Mouse (Mus musculus) ES-E14 (cell line): ENCODE results near the gene Cul5. TPM values are rescaled to one million over a fixed set of nuclear protein-coding genes. Genes with fewer than 3 reads are reported as not detected.

ENCODE experiments used
- DNase-seq: peaks from one replicate; pipeline ENCODE4 v3.0.0-alpha.2; 2013; ENCODE audit warnings: low read depth, low spot score
- H3K27ac ChIP-seq: 2 replicates; pipeline ENCODE4 v1.5.1; 2012; ENCODE audit warnings: low read depth, mild to moderate bottlenecking, low read length, moderate library complexity, mixed read lengths; ENCODE audit not compliant: poor library complexity, insufficient read depth, severe bottlenecking
- H3K36me3 ChIP-seq: 2 replicates; pipeline ENCODE4 v1.6.1; 2012; ENCODE audit warnings: mild to moderate bottlenecking, low read length, moderate library complexity, mixed read lengths; ENCODE audit not compliant: control insufficient read depth, poor library complexity, insufficient read depth, severe bottlenecking
- H3K4me1 ChIP-seq, 2 experiments: fragments of 150-350 bp in 1 of 2; sonication (generic) in 1 of 2; 2 replicates each; pipeline ENCODE4 v1.6.1; 2012; ENCODE audit warnings: low read length in 2 of 2, mild to moderate bottlenecking in 1 of 2, mixed read lengths in 1 of 2; ENCODE audit not compliant: control insufficient read depth in 2 of 2, insufficient read depth in 2 of 2, poor library complexity in 1 of 2
- H3K4me3 ChIP-seq, 2 experiments: fragments of 150-350 bp in 1 of 2; sonication (generic) in 1 of 2; 2 replicates each; pipeline ENCODE4 v1.5.1; 2012; ENCODE audit warnings: low read length in 2 of 2, low read depth in 1 of 2, mild to moderate bottlenecking in 1 of 2, mixed read lengths in 1 of 2; ENCODE audit not compliant: insufficient read depth in 1 of 2, poor library complexity in 1 of 2, severe bottlenecking in 1 of 2
- H3K9ac ChIP-seq: 2 replicates; pipeline ENCODE4 v1.6.1; 2012; ENCODE audit warnings: low read depth, mild to moderate bottlenecking, low read length, mixed read lengths; ENCODE audit not compliant: poor library complexity, insufficient read depth, severe bottlenecking
- H3K9me3 ChIP-seq: fragments of 150-350 bp; sonication (generic); 2 replicates; pipeline ENCODE4 v1.6.1; 2012; ENCODE audit warnings: low read depth, mild to moderate bottlenecking, low read length; ENCODE audit not compliant: control insufficient read depth, insufficient read depth
- CHD2 ChIP-seq: IDR thresholded peaks from 2 replicates; pipeline ENCODE4 v1.6.1; 2014; ENCODE audit warnings: mild to moderate bottlenecking, low read depth, low read length, inconsistent platforms
- HCFC1 ChIP-seq: IDR thresholded peaks from 2 replicates; pipeline ENCODE4 v1.6.1; 2012; ENCODE audit warnings: low read length, inconsistent platforms, borderline replicate concordance; ENCODE audit not compliant: insufficient read depth
- MAFK ChIP-seq: IDR thresholded peaks from 2 replicates; pipeline ENCODE4 v1.6.1; 2014; ENCODE audit warnings: mild to moderate bottlenecking, low read depth, low read length, inconsistent platforms; ENCODE audit not compliant: insufficient read depth
- ZC3H11A ChIP-seq: IDR thresholded peaks from 2 replicates; pipeline ENCODE4 v1.6.1; 2012; ENCODE audit warnings: low read depth, mild to moderate bottlenecking, inconsistent platforms, low read length, borderline replicate concordance
- ZNF384 ChIP-seq: IDR thresholded peaks from 2 replicates; pipeline ENCODE4 v1.6.1; 2012; ENCODE audit warnings: low read depth, low read length, inconsistent platforms
- in situ Hi-C, 2 experiments: fragments of 600-800 bp; cut with MboI; formaldehyde crosslinking; loops; one replicate each; pipeline ENCODE4 v1.15.1; 2025; ENCODE audit warnings: low sequenced_read_pairs in 2 of 2, inconsistent platforms in 1 of 2; ENCODE audit not compliant: unreplicated experiment in 2 of 2
- total RNA-seq: library from RNA; depleted of rRNA; stranded (reverse); fragments of 300-350 nt; gene quantifications from 2 replicates; pipeline ENCODE4 v1.2.3, GENCODE M21; 2012

The Cul5 gene
- total RNA-seq, 1 experiment, result 42.6 TPM

GRCm38 (mm10) chr9:53664819-53665218 lies 5.0 kb downstream of the Cul5 start:
- H3K27ac ChIP-seq, result no peak overlapping the region
- H3K4me1 ChIP-seq, result peaks cover 2% of the 10 kb centered on the region in 2 experiments; a peak in 1 of 4 replicates
- in situ Hi-C loops, result no loop called here
- H3K36me3 ChIP-seq, result no peaks in the 10 kb centered on the region
- no peak for DNase-seq
- no peak overlapping the region for H3K4me3 ChIP-seq
- no peak for TF ChIP-seq ZNF384
- TF ChIP-seq MAFK, result no peak
- no peak for TF ChIP-seq CHD2
- TF ChIP-seq HCFC1, result no peak
- TF ChIP-seq ZC3H11A, result no peak
- H3K9me3 ChIP-seq, result no peaks in the 10 kb centered on the region
- no peak overlapping the region for H3K9ac ChIP-seq

GRCm38 (mm10) chr9:53634796-53635195 lies 35.0 kb downstream of the Cul5 start:
- Histone ChIP-seq H3K27ac (no peak overlapping the region), H3K9ac (no peak overlapping the region), H3K4me1 (no peaks in the 10 kb centered on the region), H3K36me3 (peaks cover 4% of the 10 kb centered on the region), H3K9me3 (no peaks in the 10 kb centered on the region), H3K4me3 (no peak overlapping the region)
- TF ChIP-seq HCFC1 (no peak), ZNF384 (no peak), CHD2 (no peak), ZC3H11A (no peak), MAFK (no peak)
- in situ Hi-C loops, result no loop called here
- DNase-seq, result no peak

- Histone ChIP-seq H3K9me3 (no peaks in the 10 kb centered on the region), H3K9ac (no peak overlapping the region), H3K4me1 (no peaks in the 10 kb centered on the region), H3K27ac (no peak overlapping the region), H3K4me3 (no peak overlapping the region), H3K36me3 (peaks cover 3% of the 10 kb centered on the region)
- no peak for DNase-seq
- in situ Hi-C loops, result no loop called here
- no peak for TF ChIP-seq ZC3H11A
- TF ChIP-seq HCFC1, result no peak
- no peak for TF ChIP-seq CHD2
- no peak for TF ChIP-seq MAFK
- no peak for TF ChIP-seq ZNF384
Observed at GRCm38 (mm10) chr9:53615246-53615645, 54.6 kb downstream of the Cul5 start.

GRCm38 (mm10) chr9:53614286-53614685 lies 55.5 kb downstream of the Cul5 start:
- no peak overlapping the region for H3K4me3 ChIP-seq
- no peak for TF ChIP-seq MAFK
- TF ChIP-seq ZC3H11A, result no peak
- TF ChIP-seq ZNF384, result no peak
- no peak for TF ChIP-seq HCFC1
- TF ChIP-seq CHD2, result no peak
- no peak overlapping the region for H3K9ac ChIP-seq
- peaks cover 0 to 3% of the 10 kb centered on the region in 2 experiments; a peak in 1 of 4 replicates for H3K4me1 ChIP-seq
- peaks cover 3% of the 10 kb centered on the region for H3K36me3 ChIP-seq
- no peak overlapping the region for H3K27ac ChIP-seq
- in situ Hi-C loops, result no loop called here
- no peak for DNase-seq
- no peaks in the 10 kb centered on the region for H3K9me3 ChIP-seq
